Mouse (Mus musculus) induced T-regulatory cell, adult 2 months (primary cell): ENCODE results near the gene Plek2.
A peak's percentile ranks its signal among the peaks of the same experiment; 100 is the strongest.

Source experiments
- DNase-seq: peaks from one replicate; pipeline ENCODE4 v3.0.0-alpha.2; 2012; ENCODE audit warnings: low read depth

Gene Plek2

DNA sequence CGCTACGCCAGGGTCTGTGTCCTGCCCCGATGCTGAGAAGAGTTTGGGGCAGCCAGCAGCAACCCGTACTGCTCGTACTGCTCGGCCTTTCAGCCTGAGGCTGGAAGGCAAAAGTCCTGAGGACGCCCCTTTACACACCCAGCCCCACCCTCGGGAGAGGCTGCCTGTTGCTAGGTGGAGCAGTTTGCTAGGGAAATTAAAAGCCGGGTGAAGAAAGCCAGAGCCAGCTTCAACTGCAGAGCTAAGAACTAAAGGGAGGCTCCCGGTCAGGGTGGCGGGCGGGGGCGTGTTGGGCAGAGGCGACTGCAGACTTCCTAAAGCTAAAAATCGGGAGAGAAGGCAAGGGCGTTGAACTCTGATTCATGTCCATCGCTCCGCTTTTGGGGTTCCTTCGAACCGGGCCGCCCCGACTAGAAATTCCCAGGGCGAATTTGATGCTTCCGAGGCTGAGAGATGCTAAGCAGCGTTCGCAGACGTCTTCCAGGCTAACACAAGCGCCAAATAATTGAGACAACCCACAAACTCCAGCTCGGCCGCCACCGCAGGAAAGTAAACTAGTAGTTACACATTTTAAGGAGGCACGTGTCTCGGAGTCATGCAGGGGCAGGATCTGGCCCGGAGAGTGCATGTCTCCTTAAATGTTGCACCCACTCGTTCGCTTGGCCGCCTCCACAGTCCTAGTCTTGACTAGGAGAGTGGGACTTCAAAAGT, 5.1 kb upstream of the Plek2 start:
- DNase-seq: peak; percentile 21

DNA sequence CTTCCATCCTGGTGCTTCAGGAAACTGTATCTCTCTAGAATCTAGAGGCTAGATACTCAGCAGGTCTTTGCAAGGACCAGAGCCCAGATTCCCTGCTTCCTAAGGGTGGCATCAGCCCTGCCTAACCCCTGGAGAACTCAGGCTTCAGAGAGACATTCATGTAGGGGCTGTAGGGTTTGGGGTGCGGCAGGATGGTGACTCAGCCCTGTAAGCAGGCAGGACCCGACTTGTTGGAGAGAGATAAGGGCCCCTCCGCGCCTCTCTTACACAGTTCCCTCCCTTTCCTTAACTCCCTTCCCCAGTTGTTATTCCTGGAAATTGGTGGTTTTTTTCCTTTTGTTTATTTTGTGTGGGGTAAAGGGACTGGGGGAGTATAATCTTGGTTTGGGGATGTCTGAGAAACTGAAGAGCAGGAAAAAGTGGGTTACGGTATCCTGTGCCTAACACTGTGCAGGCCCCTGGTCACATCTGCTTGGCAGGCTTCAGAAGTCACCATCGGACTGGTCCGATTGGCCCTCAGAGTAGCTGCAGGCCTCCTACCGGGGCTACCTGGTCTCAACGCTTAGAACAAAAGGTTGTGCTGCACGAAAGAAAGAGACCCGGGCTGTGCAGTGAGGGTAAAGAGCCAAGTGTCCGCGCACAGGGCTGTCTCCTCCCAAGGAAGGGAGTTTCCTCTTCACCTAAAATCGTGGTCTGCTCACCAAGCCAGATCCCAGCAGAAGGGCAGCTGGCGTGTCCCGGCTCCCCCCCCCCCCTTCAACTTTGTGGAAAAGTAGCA, 4.1 kb upstream of the Plek2 start:
- no peak for DNase-seq

DNA sequence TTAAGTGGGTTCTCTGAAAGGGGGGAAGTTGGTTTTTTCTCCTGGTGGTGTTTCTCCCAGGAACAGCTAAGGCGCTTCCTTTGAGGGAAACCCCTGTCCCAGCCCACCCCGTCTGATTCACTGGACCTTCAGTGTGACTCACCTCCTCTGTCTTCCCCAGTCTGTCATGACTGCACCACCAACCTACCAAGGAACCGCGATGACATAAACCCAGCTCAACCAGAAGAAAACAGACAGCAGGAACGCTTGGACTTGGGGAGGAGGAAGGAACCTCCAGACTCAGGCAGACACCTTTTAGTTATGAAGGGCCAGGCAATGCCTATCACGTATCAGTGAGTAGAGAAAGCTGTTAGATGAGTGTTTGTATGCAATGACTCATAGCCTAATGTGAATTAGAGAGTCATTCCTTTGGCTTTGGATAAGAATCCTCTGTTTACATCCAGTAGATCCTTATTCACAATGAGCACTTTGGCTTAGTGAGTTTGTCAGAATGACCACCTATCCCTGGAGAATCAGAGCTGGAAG, 1.4 kb upstream of the Plek2 start:
- DNase-seq: no peak

DNA sequence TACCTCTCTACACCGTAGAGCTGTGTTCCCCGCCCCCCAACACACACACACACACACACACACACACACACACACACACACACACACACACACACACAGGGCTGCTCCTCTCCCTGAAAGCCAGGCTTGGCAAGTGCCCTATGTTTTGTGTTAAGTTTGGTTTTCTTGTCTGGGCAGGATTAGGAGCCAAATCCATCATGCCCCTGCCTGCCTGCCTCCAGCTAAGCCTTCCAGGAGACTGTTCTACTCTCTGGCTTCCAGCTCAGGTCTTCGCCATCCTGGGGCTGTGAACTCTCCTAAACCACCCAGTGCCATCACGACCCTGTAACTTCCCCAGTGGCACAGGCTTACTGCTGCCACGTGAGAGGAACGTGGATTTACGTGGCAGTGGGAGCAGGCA, 2.3 kb downstream of the Plek2 start:
- no peak for DNase-seq

DNA sequence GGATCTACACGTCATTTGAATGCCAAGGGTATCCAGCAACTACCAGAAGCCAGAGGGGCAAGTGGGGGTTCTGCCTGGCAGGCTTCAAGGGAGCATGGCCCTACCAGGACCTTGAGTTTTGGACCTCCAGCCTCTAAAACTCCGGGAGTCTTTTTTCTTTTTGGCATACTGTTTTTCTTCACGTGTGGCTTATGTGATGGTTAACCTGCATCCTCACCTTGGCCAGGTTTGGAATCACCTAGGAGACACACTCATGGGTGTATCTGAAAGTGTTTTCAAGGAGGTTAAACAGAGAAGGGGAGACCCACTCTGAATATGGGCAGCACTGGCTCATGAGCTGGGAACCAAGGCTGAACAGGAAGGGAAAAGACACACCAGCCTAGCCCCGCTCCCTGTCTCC, 3.5 kb downstream of the Plek2 start:
- no peak for DNase-seq

DNA sequence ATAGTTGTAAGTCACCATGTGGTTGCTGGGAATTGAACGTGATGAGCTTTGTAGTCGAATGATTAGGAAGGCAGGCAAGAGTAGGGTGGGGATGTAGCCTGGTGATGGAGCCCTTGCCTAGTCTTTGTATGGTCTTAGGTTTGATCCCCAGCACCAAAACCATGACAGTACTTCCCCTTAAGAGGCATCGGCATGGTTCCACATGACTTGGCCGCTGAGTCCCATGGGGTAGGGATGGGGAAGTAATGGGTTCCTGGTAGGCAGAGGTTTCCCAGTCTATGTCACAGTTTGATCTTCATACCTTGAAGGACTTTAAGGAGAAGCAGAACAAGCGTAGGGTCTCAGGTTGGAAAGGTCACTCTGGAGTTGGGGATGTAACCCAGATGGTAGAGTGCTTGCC, 5.3 kb downstream of the Plek2 start:
- no peak for DNase-seq

DNA sequence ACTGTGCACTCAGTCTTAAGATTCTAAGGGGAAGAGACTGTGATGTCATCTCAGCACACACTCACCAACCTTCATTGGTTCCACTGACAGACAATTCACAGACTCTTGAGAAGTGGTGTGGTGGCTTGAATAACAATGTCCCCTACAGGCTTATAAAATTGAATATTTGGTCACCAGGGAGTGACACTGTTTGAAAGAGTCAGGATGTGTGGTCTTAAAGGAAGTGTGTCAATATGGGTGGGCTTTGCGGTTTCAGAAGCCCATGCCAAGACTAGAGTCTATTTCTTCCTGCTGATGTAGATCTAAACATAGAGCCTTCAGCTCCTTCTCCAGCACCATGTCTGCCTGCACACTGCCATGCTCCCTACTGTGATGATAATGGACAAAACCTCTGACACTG, 8.9 kb downstream of the Plek2 start:
- DNase-seq: no peak

DNA sequence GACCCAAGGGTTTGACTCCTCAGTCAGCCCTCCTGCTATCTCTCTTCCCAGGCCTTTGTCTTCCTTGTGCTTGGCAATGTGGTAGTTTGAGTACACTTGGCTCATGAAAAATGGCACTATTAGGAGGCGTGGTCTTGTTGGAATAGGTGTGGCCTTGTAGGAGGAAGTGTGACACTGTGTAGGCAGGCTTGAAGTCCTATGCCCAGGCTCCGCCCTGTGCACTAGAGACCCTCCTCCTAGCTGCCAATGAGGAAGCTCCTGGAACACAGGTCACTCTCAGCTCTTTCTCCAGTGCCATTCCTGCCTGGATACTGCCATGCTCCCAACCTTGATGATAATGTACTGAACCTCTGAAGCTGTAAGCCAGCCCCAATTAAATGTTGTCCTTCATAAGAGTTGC, 15.6 kb downstream of the Plek2 start:
- no peak for DNase-seq

DNA sequence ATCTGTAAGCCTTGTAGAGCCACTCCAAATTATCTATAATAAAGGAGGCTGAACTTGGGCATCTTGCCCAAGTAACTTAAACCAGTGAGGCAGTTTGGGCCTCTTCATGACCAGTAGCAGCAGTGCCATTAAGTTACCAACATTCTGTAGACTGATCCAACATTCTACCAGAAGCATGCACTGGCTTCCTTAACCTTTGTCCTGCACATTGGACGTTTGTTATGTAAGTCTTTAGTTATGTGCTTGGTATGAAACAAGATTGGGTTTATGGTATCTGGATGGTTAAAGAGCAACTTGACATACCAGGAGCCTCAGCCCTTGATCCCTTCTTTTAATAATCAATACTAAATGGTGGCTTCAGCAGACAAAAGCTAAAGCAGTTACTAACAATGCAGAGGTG, 16.7 kb downstream of the Plek2 start:
- no peak for DNase-seq

DNA sequence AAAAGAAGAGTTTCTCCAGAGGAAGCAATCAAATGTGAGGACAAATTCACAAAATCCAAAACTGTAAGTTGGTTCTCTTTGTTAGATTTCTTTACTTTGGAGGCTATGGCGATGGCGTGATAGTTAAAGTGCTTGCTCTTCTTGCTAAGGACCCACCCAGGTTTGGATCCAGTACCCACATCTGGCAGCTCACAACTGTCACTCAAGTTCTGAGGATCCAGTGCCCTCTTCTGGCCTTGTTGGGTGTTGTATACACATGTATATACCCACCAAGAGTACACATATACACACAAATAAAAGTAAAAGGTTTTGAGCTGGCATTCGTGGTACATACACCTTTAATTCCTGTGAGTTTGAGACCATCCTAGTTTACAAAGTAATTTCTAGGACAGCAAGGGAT, 32.2 kb downstream of the Plek2 start:
- no peak for DNase-seq

DNA sequence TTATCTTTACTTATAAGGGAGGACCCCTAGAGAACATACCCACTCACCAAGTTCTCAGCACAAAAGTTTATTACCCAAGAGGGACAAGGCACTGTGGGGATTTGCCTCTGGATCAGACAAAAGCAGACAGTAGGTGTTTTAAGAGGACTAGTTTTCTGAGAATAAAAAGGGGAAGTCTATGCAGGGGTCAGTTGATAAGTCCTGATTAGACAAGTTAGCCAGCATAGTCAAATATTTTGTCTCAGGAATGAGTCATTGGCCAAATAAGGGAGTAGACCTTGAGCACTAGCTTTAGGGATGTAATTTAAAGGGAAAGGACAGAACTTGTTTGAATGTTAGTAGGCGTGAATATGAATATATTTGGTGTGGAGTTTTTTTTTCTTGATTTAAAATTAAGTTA, 38.6 kb downstream of the Plek2 start:
- no peak for DNase-seq

DNA sequence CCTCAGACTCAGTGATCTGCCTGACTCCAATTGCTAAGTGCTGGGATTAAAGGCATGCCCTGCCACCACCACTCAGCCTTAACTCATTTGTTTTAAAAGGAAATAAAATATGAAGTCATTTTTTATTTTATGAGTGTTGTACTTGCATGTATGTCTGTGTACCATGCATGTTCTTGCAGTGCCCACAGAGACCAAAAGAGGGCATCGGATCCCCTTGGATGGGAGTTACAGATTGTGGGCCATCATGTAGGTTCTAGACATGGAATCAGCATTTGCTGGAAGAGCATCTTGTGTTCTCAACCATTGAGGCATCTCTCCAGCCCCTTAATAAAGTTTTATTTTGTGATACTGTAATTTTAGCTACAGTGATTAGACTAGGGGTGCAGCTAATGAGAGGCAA, 41.3 kb downstream of the Plek2 start:
- DNase-seq: peak; percentile 52

DNA sequence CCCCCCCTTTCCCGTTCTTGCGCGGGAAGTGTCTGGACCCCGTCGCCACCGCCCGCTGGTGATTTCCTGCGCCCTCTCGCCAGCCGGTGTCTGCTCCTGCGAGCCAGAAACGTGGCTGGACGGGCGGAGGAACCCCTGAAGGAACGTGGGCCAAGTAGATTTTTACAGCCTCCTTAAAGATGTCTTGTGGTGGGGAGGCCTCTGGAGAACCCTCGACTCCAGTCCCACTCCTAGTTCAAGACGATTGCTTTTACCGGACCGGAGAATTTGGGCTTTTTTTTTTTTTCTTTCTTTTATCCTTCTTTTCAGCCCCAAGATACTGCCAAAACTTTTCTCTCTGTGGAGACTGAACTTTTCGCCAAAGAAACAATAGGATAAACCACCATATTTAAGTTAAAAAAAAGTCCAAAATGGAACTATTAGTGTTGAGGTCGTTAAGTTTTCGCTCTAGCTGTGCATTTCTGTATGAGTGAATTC, 44.5 kb downstream of the Plek2 start:
- DNase-seq: no peak

DNA sequence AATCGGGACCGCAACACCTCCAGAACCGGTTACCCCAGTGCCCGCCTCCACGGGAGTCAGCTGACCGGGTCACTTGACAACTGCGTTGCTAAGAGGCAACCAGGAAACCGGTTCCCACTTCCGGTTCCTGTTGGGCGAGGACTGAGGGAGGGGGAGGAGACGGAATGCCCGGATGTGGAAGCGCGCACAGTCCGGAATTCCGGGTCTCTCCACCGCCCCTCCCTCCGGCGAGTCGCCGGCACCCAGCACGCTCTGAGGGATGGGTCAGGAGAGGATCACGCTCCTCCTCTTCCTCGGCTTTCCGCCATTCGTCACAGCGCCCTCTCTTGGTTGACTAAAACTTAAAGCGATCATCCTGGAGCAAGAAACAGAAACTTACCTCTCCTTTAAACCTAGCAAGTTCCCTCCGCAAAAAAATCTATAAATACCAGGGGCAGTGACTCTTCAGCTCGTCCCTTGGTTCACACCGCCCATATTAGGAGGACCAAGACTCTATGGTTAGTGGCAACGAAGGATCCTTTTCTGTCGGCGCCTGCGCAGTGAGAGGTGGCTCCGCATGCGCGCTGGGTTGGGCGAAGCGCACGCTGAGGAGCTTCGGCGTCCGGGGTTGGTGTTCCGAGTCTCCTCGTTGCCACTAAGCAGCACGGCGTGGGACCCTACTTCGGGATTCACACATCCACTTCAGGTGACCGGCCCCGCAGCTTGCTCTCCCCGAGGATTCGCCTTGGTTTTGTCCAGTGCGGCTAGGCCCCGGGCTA, 45.1 kb downstream of the Plek2 start, which contains the start of the genes Atp6v1d and Eif2s1:
Gene Atp6v1d, minus strand, starts transcription at position 143 of the 758 bp plus-strand sequence.
Gene Eif2s1, plus strand, starts transcription at position 324 of the 758 bp plus-strand sequence.
- peak; percentile 99 for DNase-seq

DNA sequence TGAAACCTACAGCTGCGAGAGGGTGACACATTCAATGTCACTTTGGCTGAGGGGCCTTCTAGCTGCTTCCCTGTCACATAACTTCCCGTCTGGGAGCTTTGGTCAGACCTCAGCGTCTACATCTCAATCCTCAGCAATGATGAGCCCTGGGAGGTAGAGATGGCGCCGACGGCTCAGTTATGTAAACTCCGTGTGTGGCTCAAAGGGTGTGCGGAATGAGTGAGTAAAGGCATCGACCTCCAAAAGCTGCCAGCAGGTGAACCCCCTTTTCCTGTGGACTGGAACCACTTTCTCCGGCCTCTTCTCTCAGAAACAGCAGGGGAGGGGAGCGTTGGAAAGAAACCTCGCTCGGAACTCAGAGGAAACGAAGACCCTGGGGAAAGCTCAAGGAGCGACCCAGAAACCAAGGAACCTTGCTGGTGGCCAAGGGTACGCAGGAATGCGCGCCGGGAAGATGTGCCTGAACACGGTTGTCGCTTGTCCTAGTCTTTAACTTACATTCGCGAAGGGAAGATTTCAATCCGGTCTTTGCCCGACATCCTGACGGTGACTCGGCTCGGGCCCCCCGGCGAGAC, 45.8 kb downstream of the Plek2 start:
- peak; percentile 70 for DNase-seq

DNA sequence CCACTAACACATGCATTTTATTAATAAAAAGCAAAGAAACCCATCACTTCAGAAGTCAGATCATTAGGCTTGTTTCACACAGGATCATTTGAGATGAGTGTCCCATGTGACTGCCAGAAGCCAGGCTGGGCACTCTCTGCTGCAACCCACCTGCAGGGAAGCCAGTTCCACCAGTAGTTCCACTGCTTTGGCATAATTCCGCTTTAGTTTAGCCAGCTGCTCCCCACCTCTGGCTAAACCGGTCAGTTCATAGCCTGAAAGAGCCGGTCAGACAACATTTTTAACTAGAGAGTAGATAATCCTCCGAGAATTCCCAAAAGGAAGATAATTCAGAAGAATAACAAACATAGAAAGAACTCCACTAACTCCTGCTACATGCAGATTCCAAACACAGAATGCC, 58.5 kb downstream of the Plek2 start:
- no peak for DNase-seq

DNA sequence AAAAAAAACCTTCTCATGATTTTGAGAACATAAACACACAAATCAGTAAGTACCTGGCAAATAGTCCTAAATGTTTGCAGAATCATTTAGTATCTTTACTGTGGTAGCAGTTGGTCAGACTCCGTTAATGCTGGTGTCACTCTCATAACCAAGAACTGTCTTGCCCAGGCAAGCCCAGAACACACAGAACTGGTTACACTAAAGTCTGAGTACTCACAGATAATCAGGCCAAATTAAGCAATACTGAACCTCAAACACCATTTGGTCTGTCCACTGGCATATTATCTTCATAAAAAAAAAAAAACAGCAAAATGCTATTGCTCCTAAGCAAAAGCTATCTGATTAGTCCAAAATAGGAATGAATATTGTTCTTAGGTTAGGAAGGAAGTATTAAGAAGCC, 64.3 kb downstream of the Plek2 start:
- no peak for DNase-seq

DNA sequence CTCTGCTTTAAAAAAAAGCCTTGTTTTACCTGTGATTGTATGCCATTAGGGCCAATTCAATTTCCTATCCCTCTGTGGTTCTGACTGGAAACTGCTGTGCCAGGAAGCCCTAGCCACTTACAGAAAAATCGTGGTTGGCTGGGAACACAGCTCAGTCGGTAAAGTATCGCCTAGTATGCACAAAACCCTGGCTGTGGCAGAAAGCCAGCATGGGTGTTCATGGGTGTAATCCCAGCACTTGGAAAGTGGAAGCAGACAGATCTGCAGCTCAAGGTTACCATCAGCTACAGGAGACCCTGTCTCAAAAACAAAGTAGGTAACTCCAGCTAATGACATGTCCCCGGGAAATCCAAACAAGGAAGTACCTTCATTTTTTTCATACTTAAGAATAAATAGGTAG, 66.9 kb downstream of the Plek2 start:
- no peak for DNase-seq
